Mouse (Mus musculus) hindlimb bud, embryonic 11.5 days (tissue): ENCODE results near the gene Rnf34.
A peak's percentile ranks its signal among the peaks of the same experiment; 100 is the strongest.

Experiments
- DNase-seq: peaks from one replicate; pipeline ENCODE4 v3.0.0-alpha.2; 2012; ENCODE audit warnings: low read depth, low spot score; ENCODE audit errors: extremely low spot score

Gene Rnf34

GRCm38 (mm10) chr5:122849521-122850318, at the start of gene Rnf34:
Gene Rnf34 (plus strand): TSS chr5:122850048.
- DNase-seq, result peak; percentile 79

- DNase-seq, result no peak
Observed at GRCm38 (mm10) chr5:122800345-122801010, 49.4 kb upstream of the Rnf34 start.

- no peak for DNase-seq
Observed at GRCm38 (mm10) chr5:122801684-122802083, 48.2 kb upstream of the Rnf34 start.

DNA sequence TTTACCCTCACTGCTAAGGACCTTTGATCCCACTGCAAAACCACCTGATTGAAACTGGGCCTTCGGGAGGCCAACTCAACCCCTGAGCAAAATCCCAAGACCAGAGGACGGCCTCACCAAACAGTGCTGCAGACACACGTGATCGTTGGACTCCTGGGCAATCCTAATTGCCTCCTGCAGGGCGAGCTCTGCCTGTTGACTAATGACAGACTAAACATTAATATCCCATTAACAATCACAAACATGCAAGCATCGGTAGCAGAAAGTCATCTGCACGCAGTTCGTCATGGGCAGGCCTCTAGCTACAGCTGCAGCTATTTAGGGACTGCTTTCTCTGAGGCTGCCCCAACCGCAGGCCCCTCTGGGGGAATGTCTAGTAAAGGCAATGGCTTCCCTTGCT, 47.1 kb upstream of the Rnf34 start:
- no peak for DNase-seq

DNA sequence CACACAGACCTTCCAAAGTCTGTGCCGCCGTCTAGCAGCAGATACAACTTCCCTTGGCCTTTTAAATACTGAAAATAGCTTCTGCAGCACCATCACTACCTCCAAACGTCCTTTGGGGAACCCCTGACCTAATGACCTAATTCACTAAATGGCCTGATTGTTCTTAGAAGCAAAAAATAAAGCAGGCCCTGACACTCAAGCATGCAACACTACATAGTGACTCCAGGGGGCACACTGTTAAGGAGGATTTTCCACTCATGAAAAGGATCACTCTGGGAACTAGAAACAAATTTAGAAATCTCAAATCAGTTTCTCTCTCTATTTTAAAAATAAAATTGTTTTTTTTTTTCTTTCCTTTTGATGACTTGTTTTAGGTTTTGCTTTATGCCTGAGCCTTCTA, 44.3 kb upstream of the Rnf34 start:
- DNase-seq, result no peak

DNA sequence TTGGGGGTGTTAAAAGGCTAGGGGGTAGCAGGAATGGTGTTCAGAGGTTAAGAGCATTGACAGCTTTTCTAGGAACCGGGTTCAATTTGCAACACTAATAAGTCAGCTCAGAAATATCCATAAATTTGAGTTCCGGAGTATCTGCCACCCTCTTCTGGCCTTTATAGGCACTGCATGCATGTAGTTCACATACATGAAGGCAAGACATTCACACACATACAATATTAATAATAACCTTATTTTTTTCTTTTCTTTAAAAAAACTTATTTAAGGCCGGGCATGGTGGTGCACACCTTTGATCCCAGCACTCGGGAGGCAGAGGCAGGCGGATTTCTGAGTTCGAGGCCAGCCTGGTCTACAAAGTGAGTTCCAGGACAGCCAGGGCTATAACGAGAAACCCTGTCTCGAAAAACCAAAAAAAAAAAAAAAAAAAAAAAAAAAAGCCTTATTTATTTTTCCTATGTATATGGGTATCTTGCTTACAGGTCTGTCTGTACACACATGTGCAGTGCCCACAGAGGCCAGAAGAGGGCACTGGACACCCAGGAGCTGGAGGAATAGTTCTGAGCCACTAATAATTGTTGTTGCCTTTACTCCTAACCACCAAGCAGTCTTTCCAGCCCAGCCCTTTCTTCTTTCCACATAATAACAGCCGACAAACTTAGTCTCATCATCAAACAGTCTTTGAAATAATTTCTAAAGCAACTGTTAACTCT, 38.3 kb upstream of the Rnf34 start:
- DNase-seq, result peak; percentile 42

DNA sequence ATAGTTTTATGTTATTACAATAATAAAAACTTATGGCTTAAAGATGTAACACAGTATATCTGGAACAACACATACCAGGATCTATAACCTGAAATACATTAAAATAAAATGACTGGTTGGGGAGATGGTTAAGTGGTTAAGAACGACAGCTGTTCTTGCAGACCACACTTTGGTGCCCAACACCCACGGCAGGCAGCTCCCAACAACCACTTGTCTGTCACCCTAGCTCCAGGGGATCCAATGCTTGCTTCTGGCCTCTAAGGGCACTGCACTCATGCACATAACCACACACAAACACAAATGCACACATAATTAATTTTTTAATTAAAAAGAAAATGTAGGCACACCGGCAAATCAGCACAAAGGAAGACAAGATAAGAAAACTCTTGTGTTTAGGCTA, 37.1 kb upstream of the Rnf34 start:
- no peak for DNase-seq

DNA sequence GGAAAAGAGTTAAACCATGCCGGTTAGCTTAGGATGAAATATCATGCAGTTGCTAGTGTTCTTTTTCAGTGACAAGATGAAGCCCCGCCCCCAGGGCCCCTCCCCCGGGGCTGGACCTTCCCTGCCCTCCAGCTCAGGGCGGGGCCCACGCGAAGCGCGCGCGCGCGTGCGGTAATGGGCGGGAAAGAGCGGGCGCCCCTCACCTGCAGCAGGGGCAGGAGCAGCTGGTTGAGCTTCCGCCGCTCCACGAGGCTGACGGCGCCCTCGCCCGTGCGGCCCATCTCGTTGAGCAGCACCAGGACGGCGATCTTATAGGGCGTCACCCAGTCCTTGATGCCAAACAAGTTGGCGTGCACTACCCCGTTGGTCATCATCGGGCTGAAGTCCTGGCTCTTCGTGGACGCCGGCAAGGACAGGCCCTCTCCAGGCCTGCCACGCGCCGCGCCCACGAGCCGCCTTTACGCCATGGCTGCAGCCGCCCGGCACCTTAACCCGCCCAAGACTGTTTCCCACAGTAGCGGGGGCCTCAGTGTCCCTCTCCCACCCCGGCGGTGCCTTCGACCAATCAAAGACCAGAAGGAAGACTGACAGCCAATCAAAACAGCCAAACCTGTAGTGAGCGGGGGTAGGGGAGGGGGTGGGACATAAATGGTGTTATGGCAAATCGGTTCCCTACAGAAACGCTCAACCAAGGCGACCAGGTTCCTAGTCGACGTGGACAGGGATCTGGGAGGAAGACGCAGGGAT, 28.9 kb upstream of the Rnf34 start, which contains the start of gene Anapc5:
Anapc5 (minus strand) TSS at position 563 of the 747 bp plus-strand sequence.
- peak; percentile 93 for DNase-seq

- DNase-seq, result no peak
Observed at GRCm38 (mm10) chr5:122821524-122821885, 28.3 kb upstream of the Rnf34 start.

DNA sequence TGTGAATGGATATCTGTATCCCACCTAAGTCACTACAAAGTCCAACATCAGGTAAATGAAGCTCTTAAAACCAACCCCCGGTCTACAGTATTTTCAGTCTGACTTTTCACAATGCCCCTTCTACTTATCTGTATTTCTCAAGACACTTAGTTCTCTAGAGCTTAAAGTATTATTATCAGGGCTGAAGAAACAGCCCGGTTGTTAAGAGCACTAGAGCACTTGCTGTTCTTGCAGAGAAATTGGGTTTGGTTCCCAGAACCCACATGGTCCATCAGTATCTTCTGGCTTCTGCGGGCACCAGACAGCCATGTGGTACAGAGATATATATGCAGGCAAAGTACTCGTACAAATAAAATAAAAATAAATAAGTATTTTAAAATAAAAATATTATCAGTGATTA, 27.4 kb upstream of the Rnf34 start:
- DNase-seq, result no peak

- DNase-seq, result no peak
Observed at GRCm38 (mm10) chr5:122823976-122824375, 25.9 kb upstream of the Rnf34 start.

GRCm38 (mm10) chr5:122824450-122824849, 25.4 kb upstream of the Rnf34 start:
- DNase-seq, result no peak

GRCm38 (mm10) chr5:122825099-122825498, 24.7 kb upstream of the Rnf34 start:
- DNase-seq, result no peak

DNA sequence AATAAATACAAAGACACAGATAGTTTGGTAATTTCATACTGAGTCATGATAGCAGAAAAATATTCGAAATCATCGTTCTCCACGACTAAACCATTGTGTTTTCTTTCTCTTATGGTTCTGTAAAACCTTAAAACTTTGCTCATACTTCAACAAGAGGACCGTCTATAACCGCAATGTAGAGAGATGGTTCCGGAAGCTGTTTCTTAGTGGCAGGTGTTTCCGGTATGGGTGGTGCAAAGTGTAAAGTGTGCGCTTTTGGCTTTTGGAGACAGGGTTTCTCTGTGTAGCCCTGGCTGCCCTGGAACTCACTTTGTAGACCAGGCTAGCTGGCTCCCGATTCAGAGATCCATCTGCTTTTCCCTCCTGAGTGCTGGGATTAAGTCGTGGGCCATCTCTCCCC, 17.3 kb upstream of the Rnf34 start:
- DNase-seq, result no peak

DNA sequence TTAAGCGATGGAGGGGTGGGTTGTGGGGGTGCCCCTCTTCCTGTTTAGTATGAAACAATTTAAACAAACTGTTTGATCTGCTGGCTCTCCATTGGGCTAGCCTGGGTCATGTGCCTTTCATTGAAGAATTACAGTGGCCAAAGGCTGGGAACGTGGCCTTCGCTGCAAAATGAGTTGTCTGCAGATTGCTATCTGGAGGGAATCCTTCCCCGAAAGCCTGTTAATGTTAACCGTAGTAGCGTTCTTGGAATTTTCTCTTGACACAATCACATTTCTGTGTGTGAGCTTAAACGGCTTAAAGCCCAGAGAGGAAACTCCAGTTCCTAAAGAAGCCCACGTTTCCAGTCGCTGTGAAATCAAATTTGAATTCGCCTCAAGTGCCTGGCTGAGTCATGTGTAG, 16.9 kb upstream of the Rnf34 start:
- DNase-seq, result no peak

DNA sequence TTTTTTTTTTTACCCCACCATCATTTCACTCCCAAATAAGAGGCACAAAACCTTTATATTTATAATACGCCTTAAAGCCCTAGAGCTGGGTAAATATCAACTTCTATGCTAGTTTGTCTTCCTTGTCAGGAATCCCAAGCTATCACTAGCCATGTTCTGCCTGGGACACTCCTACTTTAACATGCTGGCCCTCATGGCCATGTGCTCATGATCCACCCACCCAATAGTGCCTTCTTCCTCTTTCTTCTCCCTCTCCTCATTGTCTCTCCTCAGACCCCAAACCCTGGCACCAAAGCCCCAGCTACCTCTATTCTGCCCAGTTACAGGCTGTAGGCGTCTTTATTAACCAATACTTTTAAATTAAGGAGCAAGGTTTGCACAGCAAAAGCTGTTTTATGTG, 8.7 kb upstream of the Rnf34 start:
- DNase-seq, result no peak

DNA sequence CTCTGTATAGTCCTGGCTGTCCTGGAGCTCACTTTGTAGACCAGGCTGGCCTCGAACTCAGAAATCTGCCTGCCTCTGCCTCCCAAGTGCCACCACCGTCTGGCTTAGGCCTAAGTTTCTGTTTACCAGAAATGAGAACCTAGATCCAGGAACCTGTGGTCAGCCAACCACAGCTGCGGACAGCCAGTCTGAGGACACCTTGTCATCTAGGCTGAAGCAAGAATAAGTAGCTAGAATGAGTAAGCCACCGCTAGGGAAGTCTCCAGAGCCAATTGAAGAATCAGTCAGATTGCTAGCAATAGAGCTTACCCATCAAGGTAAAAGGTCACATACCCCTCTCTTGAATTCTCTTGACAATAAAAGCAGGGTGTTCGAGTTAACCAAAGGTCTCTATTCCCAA, 6.0 kb upstream of the Rnf34 start:
- no peak for DNase-seq

DNA sequence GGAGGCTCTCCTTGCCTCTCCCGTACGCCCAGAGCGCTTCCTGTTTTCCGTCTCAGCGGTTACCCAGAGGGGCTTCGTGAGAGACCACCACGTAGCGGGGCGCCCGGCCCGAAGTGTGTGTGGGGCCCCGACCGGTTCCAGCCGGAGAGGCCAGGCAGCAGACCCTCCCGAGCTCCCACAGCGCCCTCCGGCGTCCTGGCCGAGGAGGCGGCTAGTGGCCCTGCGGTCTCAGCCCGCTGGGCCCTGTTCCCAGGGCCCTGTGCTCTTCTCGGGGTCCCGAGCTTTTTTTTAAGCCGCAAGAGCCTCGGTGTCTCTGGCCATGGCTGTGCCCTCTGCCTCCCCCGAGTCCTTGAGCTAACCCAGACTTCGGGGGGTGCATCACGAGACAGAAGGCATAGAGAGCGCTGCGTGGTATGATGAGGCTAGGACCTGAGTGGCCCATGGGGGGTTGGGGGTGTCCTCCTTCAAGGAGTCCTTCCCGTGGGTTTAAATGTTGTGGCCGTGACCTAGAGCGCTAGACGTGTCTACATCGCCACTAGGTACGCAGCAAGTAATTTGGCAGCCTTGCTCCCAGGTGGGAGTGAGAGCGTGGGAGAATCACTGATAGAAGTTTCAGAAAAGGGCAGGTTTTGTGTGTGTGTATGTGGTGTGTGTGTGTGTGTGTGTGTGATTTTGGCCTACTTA, 613 bp downstream of the Rnf34 start:
- peak; percentile 10 for DNase-seq

- DNase-seq, result no peak
Observed at GRCm38 (mm10) chr5:122852611-122853010, 2.8 kb downstream of the Rnf34 start.

- DNase-seq, result no peak
Observed at GRCm38 (mm10) chr5:122855858-122856257, 6.0 kb downstream of the Rnf34 start.

- DNase-seq, result no peak
Observed at GRCm38 (mm10) chr5:122863053-122863452, 13.2 kb downstream of the Rnf34 start.
